Mouse (Mus musculus) CH12.LX (cell line): ENCODE measurements around the gene Mapkapk2. TPM values are rescaled to one million over a fixed set of nuclear protein-coding genes. Genes with fewer than 3 reads are reported as not detected.

Experiments used
- DNase-seq: peaks from one replicate; pipeline ENCODE4 v3.0.0-alpha.2; 2013; ENCODE audit errors: extremely low read depth
- H3K27ac ChIP-seq: 2 replicates; pipeline ENCODE4 v1.5.1; 2012; ENCODE audit warnings: low read depth, mild to moderate bottlenecking, control low read depth, moderate library complexity; ENCODE audit not compliant: insufficient read depth
- H3K27me3 ChIP-seq: replicated peaks from 2 replicates; pipeline ENCODE3; 2012; ENCODE audit warnings: inconsistent platforms
- H3K36me3 ChIP-seq, 2 experiments: replicated peaks in 1 of 2; 2 replicates each; pipeline versions ENCODE3 to v1.6.1; 2012; ENCODE audit warnings: inconsistent platforms in 1 of 2, low read length in 1 of 2, mild to moderate bottlenecking in 1 of 2, mixed read lengths in 1 of 2, moderate library complexity in 1 of 2; ENCODE audit not compliant: control insufficient read depth in 1 of 2, insufficient read depth in 1 of 2
- H3K4me1 ChIP-seq, 2 experiments: 2 replicates each; pipeline ENCODE4 v1.6.1; 2012; ENCODE audit warnings: inconsistent platforms in 1 of 2, moderate library complexity in 1 of 2; ENCODE audit not compliant: insufficient read depth in 2 of 2, control insufficient read depth in 1 of 2
- H3K4me2 ChIP-seq: 2 replicates; pipeline ENCODE4 v1.6.1; 2012; ENCODE audit warnings: low read depth, mild to moderate bottlenecking, control low read depth; ENCODE audit not compliant: poor library complexity, insufficient read depth, severe bottlenecking
- H3K4me3 ChIP-seq, 3 experiments: fragments of 150-350 bp in 1 of 3; sonication (generic) in 1 of 3; replicated peaks in 1 of 3; 2 replicates each; pipeline versions ENCODE3 to v1.5.1; 2011 to 2012; ENCODE audit warnings: low read depth in 2 of 3, low read length in 2 of 3, mild to moderate bottlenecking in 2 of 3, moderate library complexity in 2 of 3, control low read depth in 1 of 3, improper control_type of control experiment in 1 of 3, inconsistent platforms in 1 of 3, mixed read lengths in 1 of 3; ENCODE audit not compliant: poor library complexity in 1 of 3
- H3K79me2 ChIP-seq: replicated peaks from 2 replicates; pipeline ENCODE4 v1.6.1; 2012; ENCODE audit warnings: mild to moderate bottlenecking, moderate library complexity; ENCODE audit not compliant: control insufficient read depth, poor library complexity, insufficient read depth, severe bottlenecking; ENCODE audit errors: extremely low read depth
- H3K9ac ChIP-seq: 2 replicates; pipeline ENCODE4 v1.6.1; 2012; ENCODE audit warnings: low read depth, mild to moderate bottlenecking, control low read depth, moderate library complexity; ENCODE audit not compliant: insufficient read depth
- H3K9me3 ChIP-seq: replicated peaks from 2 replicates; pipeline ENCODE3; 2012; ENCODE audit warnings: low read length, inconsistent platforms, mixed read lengths
- BHLHE40 ChIP-seq: IDR thresholded peaks from 2 replicates; pipeline ENCODE4 v1.6.1; 2011; ENCODE audit warnings: mild to moderate bottlenecking, low read depth, low read length, improper control_type of control experiment
- CHD1 ChIP-seq: IDR thresholded peaks from 2 replicates; pipeline ENCODE4 v1.6.1; 2012; ENCODE audit warnings: low read depth, low read length, improper control_type of control experiment, inconsistent platforms
- CHD2 ChIP-seq: IDR thresholded peaks from 2 replicates; pipeline ENCODE4 v1.6.1; 2011; ENCODE audit warnings: low read length, improper control_type of control experiment
- CTCF ChIP-seq, 2 experiments: IDR thresholded peaks in 1 of 2; conservative IDR thresholded peaks in 1 of 2; 2 replicates each; pipeline ENCODE4 v1.5.1; 2011 to 2012; ENCODE audit warnings: low read depth in 2 of 2, low read length in 2 of 2, improper control_type of control experiment in 1 of 2, inconsistent platforms in 1 of 2, mild to moderate bottlenecking in 1 of 2, moderate library complexity in 1 of 2
- E2F4 ChIP-seq: IDR thresholded peaks from 2 replicates; pipeline ENCODE4 v1.6.1; 2011; ENCODE audit warnings: low read depth, low read length, improper control_type of control experiment; ENCODE audit not compliant: insufficient replicate concordance
- ELF1 ChIP-seq: IDR thresholded peaks from 2 replicates; pipeline ENCODE4 v1.6.1; 2014; ENCODE audit warnings: low read depth, mild to moderate bottlenecking, inconsistent platforms, low read length, improper control_type of control experiment
- EP300 ChIP-seq: IDR thresholded peaks from 2 replicates; pipeline ENCODE4 v1.6.1; 2011; ENCODE audit warnings: low read length, improper control_type of control experiment
- ETS1 ChIP-seq: conservative IDR thresholded peaks from 2 replicates; pipeline ENCODE4 v1.6.1; 2012; ENCODE audit warnings: low read depth, mild to moderate bottlenecking, inconsistent platforms, low read length, improper control_type of control experiment, moderate library complexity
- GABPA ChIP-seq: IDR thresholded peaks from 2 replicates; pipeline ENCODE4 v1.6.1; 2012; ENCODE audit warnings: low read depth, low read length, improper control_type of control experiment, inconsistent platforms; ENCODE audit not compliant: insufficient replicate concordance
- HCFC1 ChIP-seq: IDR thresholded peaks from 2 replicates; pipeline ENCODE4 v1.6.1; 2012; ENCODE audit warnings: low read depth, mild to moderate bottlenecking, inconsistent platforms, low read length, improper control_type of control experiment
- IRF4 ChIP-seq: IDR thresholded peaks from 2 replicates; pipeline ENCODE4 v1.6.1; 2014; ENCODE audit warnings: low read depth, mild to moderate bottlenecking, inconsistent platforms, low read length, improper control_type of control experiment
- JUN ChIP-seq: IDR thresholded peaks from 2 replicates; pipeline ENCODE4 v1.6.1; 2011; ENCODE audit warnings: low read depth, mild to moderate bottlenecking, low read length, improper control_type of control experiment, moderate library complexity; ENCODE audit not compliant: insufficient read depth
- JUND ChIP-seq: conservative IDR thresholded peaks from 2 replicates; pipeline ENCODE4 v1.6.1; 2011; ENCODE audit warnings: low read depth, low read length, improper control_type of control experiment
- KAT2A ChIP-seq: IDR thresholded peaks from 2 replicates; pipeline ENCODE4 v1.6.1; 2012; ENCODE audit warnings: low read length, improper control_type of control experiment, inconsistent platforms; ENCODE audit not compliant: insufficient replicate concordance
- MAFK ChIP-seq: IDR thresholded peaks from 2 replicates; pipeline ENCODE4 v1.6.1; 2011; ENCODE audit warnings: low read length, improper control_type of control experiment; ENCODE audit not compliant: insufficient replicate concordance
- MAX ChIP-seq: IDR thresholded peaks from 2 replicates; pipeline ENCODE4 v1.6.1; 2011; ENCODE audit warnings: low read length, improper control_type of control experiment
- MAZ ChIP-seq: IDR thresholded peaks from 2 replicates; pipeline ENCODE4 v1.6.1; 2012; ENCODE audit warnings: low read depth, mild to moderate bottlenecking, inconsistent platforms, low read length, improper control_type of control experiment, moderate library complexity
- MEF2A ChIP-seq: IDR thresholded peaks from 2 replicates; pipeline ENCODE4 v1.6.1; 2014; ENCODE audit warnings: low read depth, mild to moderate bottlenecking, inconsistent platforms, low read length, improper control_type of control experiment, borderline replicate concordance
- MYC ChIP-seq: IDR thresholded peaks from 2 replicates; pipeline ENCODE4 v1.6.1; 2011; ENCODE audit warnings: low read depth, mild to moderate bottlenecking, improper control_type of control experiment, low read length
- NELFE ChIP-seq: IDR thresholded peaks from 2 replicates; pipeline ENCODE4 v1.6.1; 2011; ENCODE audit warnings: low read depth, low read length, improper control_type of control experiment
- NRF1 ChIP-seq: IDR thresholded peaks from 2 replicates; pipeline ENCODE4 v1.6.1; 2014; ENCODE audit warnings: low read depth, mild to moderate bottlenecking, inconsistent platforms, low read length, improper control_type of control experiment, moderate library complexity
- PAX5 ChIP-seq: IDR thresholded peaks from 2 replicates; pipeline ENCODE4 v1.6.1; 2012; ENCODE audit warnings: low read length, inconsistent platforms, mixed read lengths
- POLR2A ChIP-seq: IDR thresholded peaks from 2 replicates; pipeline ENCODE4 v1.6.1; 2011; ENCODE audit warnings: low read depth, mild to moderate bottlenecking, improper control_type of control experiment, low read length
- POLR2AphosphoS2 ChIP-seq: IDR thresholded peaks from 2 replicates; pipeline ENCODE4 v1.6.1; 2011; ENCODE audit warnings: low read depth, low read length, improper control_type of control experiment
- RAD21 ChIP-seq: IDR thresholded peaks from 2 replicates; pipeline ENCODE4 v1.6.1; 2011; ENCODE audit warnings: low read depth, mild to moderate bottlenecking, low read length, improper control_type of control experiment, moderate library complexity
- RCOR1 ChIP-seq: conservative IDR thresholded peaks from 2 replicates; pipeline ENCODE4 v1.6.1; 2012; ENCODE audit warnings: low read depth, mild to moderate bottlenecking, inconsistent platforms, low read length, improper control_type of control experiment
- SIN3A ChIP-seq: IDR thresholded peaks from 2 replicates; pipeline ENCODE4 v1.6.1; 2012; ENCODE audit warnings: low read length, improper control_type of control experiment, inconsistent platforms
- SMC3 ChIP-seq: IDR thresholded peaks from 2 replicates; pipeline ENCODE4 v1.6.1; 2011; ENCODE audit warnings: low read depth, low read length, improper control_type of control experiment
- TBP ChIP-seq: conservative IDR thresholded peaks from 2 replicates; pipeline ENCODE4 v1.6.1; 2011; ENCODE audit warnings: low read depth, low read length, improper control_type of control experiment
- TCF12 ChIP-seq: IDR thresholded peaks from 2 replicates; pipeline ENCODE4 v1.6.1; 2014; ENCODE audit warnings: low read depth, mild to moderate bottlenecking, inconsistent platforms, low read length, improper control_type of control experiment
- UBTF ChIP-seq: IDR thresholded peaks from 2 replicates; pipeline ENCODE4 v1.6.1; 2012; ENCODE audit warnings: low read depth, mild to moderate bottlenecking, inconsistent platforms, low read length, improper control_type of control experiment, moderate library complexity
- USF1 ChIP-seq: IDR thresholded peaks from 2 replicates; pipeline ENCODE4 v1.6.1; 2014; ENCODE audit warnings: low read depth, mild to moderate bottlenecking, inconsistent platforms, low read length, improper control_type of control experiment
- USF2 ChIP-seq: conservative IDR thresholded peaks from 2 replicates; pipeline ENCODE4 v1.6.1; 2011; ENCODE audit warnings: low read depth, low read length, improper control_type of control experiment
- ZC3H11A ChIP-seq: IDR thresholded peaks from 2 replicates; pipeline ENCODE4 v1.6.1; 2012; ENCODE audit warnings: low read depth, mild to moderate bottlenecking, inconsistent platforms, low read length, improper control_type of control experiment
- ZKSCAN1 ChIP-seq: IDR thresholded peaks from 2 replicates; pipeline ENCODE4 v1.6.1; 2012; ENCODE audit warnings: low read depth, inconsistent platforms, low read length, improper control_type of control experiment, borderline replicate concordance
- ZMIZ1 ChIP-seq: IDR thresholded peaks from 2 replicates; pipeline ENCODE4 v1.6.1; 2012; ENCODE audit warnings: low read depth, mild to moderate bottlenecking, inconsistent platforms, low read length, improper control_type of control experiment
- ZNF384 ChIP-seq: IDR thresholded peaks from 2 replicates; pipeline ENCODE4 v1.6.1; 2012; ENCODE audit warnings: low read depth, low read length, improper control_type of control experiment, inconsistent platforms
- dilution Hi-C: fragments of 300-500 bp; cut with MboI; formaldehyde crosslinking; loops from 2 replicates; pipeline ENCODE4 v1.14.3; 2020; ENCODE audit warnings: low sequenced_read_pairs; ENCODE audit not compliant: extremely low pct_unique_long_range_greater_than_20kb, extremely low pct_ligation_motif_present
- in situ Hi-C: fragments of 300-500 bp; cut with MboI; formaldehyde crosslinking; loops from 3 replicates; pipeline ENCODE4 v1.14.3; 2019; ENCODE audit warnings: low sequenced_read_pairs, low pct_ligation_motif_present, low pct_unique_long_range_greater_than_20kb, mixed read lengths
- polyA plus RNA-seq: library from polyadenylated mRNA; unstranded; fragments of >175 nt; gene quantifications from 2 replicates; pipeline ENCODE4 v1.2.1, GENCODE M21; 2012; ENCODE audit warnings: low read depth; ENCODE audit not compliant: insufficient read length
- total RNA-seq, 2 experiments: library from RNA; depleted of rRNA; stranded (reverse); fragments of 300-350 nt in 1 of 2; fragments of >200 nt in 1 of 2; gene quantifications; 2 replicates each; pipeline ENCODE4 v1.2.3; 2012 to 2014

The Mapkapk2 gene
- total and polyA plus RNA-seq, 3 experiments = 55.0 to 63.5 (median 62.9) TPM

DNA sequence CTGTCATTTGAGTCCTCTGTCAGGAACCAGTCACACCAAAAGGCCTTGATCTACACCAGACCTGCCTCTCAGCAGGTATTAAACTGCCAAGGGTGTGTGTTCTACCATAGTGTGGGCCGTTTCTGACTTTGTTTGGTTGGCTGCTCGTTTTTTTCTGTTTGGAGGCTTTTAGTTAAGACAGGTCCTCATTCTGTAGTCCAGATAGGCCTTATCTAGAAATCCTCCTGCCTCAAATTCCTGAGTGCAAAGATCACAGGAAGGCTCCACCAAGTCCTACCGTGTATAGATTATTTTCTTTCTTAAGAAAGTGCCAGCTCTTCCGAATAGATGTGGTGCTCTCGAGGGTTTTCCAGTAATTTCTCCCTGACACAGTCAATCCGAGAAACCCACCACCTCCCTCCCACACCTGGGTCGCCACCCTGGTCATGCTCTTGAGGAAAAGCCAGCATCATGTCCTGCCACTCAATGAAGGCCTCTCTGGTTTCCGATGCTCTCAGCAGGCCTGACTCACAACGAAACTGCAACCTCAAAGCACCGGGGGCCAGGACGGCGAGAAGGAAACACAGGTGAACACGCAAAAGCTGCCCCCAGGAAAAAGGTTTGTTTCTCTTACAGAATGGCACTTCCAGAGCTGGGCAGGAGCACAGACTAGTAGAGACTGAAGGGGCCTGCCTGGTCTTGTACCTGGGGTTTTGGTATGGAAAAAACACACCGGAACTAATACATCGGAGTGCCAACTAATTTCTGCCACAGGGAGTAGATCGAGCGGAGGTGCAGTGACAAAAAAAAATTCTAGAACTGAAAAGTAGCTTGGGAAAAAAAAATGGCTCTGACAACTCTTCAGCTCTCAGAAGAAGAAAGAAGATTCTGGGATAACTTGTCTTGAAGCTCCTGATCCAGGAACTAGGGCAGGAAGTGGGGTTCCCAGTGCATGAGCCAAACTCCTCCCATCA lies 87.1 kb downstream of the Mapkapk2 start:
- peak overlapping the region; percentile 74 for H3K27ac ChIP-seq
- in situ Hi-C loops (no loop called here), dilution Hi-C loops (no loop called here)
- H3K9ac ChIP-seq = peak overlapping the region; percentile 35
- peaks cover 42 to 86% of the 10 kb centered on the region in 2 experiments for H3K4me1 ChIP-seq
- H3K79me2 ChIP-seq = no peaks in the 10 kb centered on the region
- no peaks in the 10 kb centered on the region for H3K27me3 ChIP-seq
- peaks cover 5% of the 10 kb centered on the region for H3K9me3 ChIP-seq
- DNase-seq = peak; percentile 93
- no peak overlapping the region for H3K4me3 ChIP-seq
- no peaks in the 10 kb centered on the region for H3K36me3 ChIP-seq
- peak overlapping the region; percentile 79 for H3K4me2 ChIP-seq
- peak; percentile 96 for TF ChIP-seq RCOR1
- no peak; the same call in 1 of the 2 replicates for TF ChIP-seq MAX
- TF ChIP-seq ZMIZ1 = peak; percentile 38; the same call in 1 of the 2 replicates
- TF ChIP-seq POLR2A = peak; percentile 43
- 0 out of 2 replicates have a peak, but pooled peaks have one; percentile 63 for TF ChIP-seq KAT2A
- peak; percentile 50; the same call in 1 of the 2 replicates for TF ChIP-seq HCFC1
- 0 out of 2 replicates have a peak, but pooled peaks have one; percentile 24 for TF ChIP-seq UBTF
- peak; percentile 94 for TF ChIP-seq JUND
- peak; percentile 96 for TF ChIP-seq BHLHE40
- TF ChIP-seq MAZ = no peak; the same call in none of the 2 replicates
- TF ChIP-seq USF1 = no peak
- TF ChIP-seq ZKSCAN1 = no peak
- TF ChIP-seq NELFE = 0 out of 2 replicates have a peak, but pooled peaks have one; percentile 32
- peak; percentile 52 for TF ChIP-seq ELF1
- no peak for TF ChIP-seq PAX5
- TF ChIP-seq ZNF384 = peak; percentile 90
- no peak; the same call in none of the 2 replicates for TF ChIP-seq RAD21
- TF ChIP-seq TBP = 0 out of 2 replicates have a peak, but pooled peaks have one; percentile 28
- TF ChIP-seq MAFK = peak; percentile 79; the same call in 1 of the 2 replicates
- peak; percentile 97 for TF ChIP-seq MEF2A
- peak; percentile 99 for TF ChIP-seq ETS1
- TF ChIP-seq USF2 = no peak
- TF ChIP-seq IRF4 = peak; percentile 100
- TF ChIP-seq SMC3 = peak; percentile 49
- TF ChIP-seq SIN3A = peak; percentile 69
- TF ChIP-seq CHD2 = peak; percentile 94
- peak; percentile 99 for TF ChIP-seq CHD1
- TF ChIP-seq E2F4 = 0 out of 2 replicates have a peak, but pooled peaks have one; percentile 55
- peak; percentile 37 for TF ChIP-seq NRF1
- TF ChIP-seq ZC3H11A = peak; percentile 10; the same call in 1 of the 2 replicates
- TF ChIP-seq POLR2AphosphoS2 = no peak
- peak; percentile 100 for TF ChIP-seq TCF12
- no peak for TF ChIP-seq GABPA
- TF ChIP-seq MYC = peak; percentile 71
- TF ChIP-seq CTCF (conservative IDR thresholded peaks at IDR 0.05 in 1 of 2, IDR thresholded peaks at IDR 0.05 in 1 of 2; ENCODE audit: low read depth in 2 of 2, low read length in 2 of 2) = no peak
- peak; percentile 98 for TF ChIP-seq EP300
- TF ChIP-seq JUN = peak; percentile 96
